Mouse (Mus musculus) midbrain, postnatal 0 days (tissue): ENCODE measurements around the gene Ptprm. TPM values are rescaled to one million over a fixed set of nuclear protein-coding genes. Genes with fewer than 3 reads are reported as not detected.

Experiments used
- ATAC-seq: fragments of 200-750 bp; cut with Nextera tagmentation; 2 replicates; pipeline ENCODE4 v1.8.0; 2017; ENCODE audit warnings: moderate number of reproducible peaks, mild to moderate bottlenecking, moderate TSS enrichment, moderate library complexity; ENCODE audit not compliant: low FRiP score
- DNase-seq: peaks from one replicate; pipeline ENCODE4 v3.0.0-alpha.2; 2015; ENCODE audit warnings: low spot score
- H3K27ac ChIP-seq: fragments of 300-500 bp; sonication (generic); 2 replicates; pipeline ENCODE4 v1.5.1; 2014; ENCODE audit warnings: low read depth, mild to moderate bottlenecking, low read length, mixed read lengths
- H3K27me3 ChIP-seq: fragments of 300-500 bp; sonication (generic); 2 replicates; pipeline ENCODE4 v1.6.1; 2014; ENCODE audit warnings: low read length, control low read depth, mixed read lengths; ENCODE audit not compliant: insufficient read depth
- H3K36me3 ChIP-seq: fragments of 300-500 bp; sonication (generic); 2 replicates; pipeline ENCODE4 v1.6.1; 2014; ENCODE audit warnings: low read length, control low read depth, mixed read lengths; ENCODE audit not compliant: insufficient read depth
- H3K4me1 ChIP-seq: fragments of 300-500 bp; sonication (generic); 2 replicates; pipeline ENCODE4 v1.6.1; 2014; ENCODE audit warnings: mild to moderate bottlenecking, control low read depth, antibody characterized with exemption, low read length, mixed read lengths; ENCODE audit not compliant: insufficient read depth
- H3K4me2 ChIP-seq: fragments of 300-500 bp; sonication (generic); 2 replicates; pipeline ENCODE4 v1.6.1; 2014; ENCODE audit warnings: low read depth, mild to moderate bottlenecking, low read length, mixed read lengths; ENCODE audit not compliant: poor library complexity, severe bottlenecking
- H3K4me3 ChIP-seq: fragments of 300-500 bp; sonication (generic); 2 replicates; pipeline ENCODE4 v1.5.1; 2014; ENCODE audit warnings: low read depth, mild to moderate bottlenecking, low read length, moderate library complexity
- H3K9ac ChIP-seq: fragments of 300-500 bp; sonication (generic); replicated peaks from 2 replicates; pipeline ENCODE4 v1.6.1; 2014; ENCODE audit warnings: mild to moderate bottlenecking, low read length, moderate library complexity, mixed read lengths; ENCODE audit not compliant: poor library complexity, severe bottlenecking
- H3K9me3 ChIP-seq: fragments of 300-500 bp; sonication (generic); 2 replicates; pipeline ENCODE4 v1.6.1; 2016; ENCODE audit warnings: low read length, control low read depth
- CTCF ChIP-seq: IDR thresholded peaks from 2 replicates; pipeline ENCODE4 v1.5.1; 2016; ENCODE audit warnings: antibody characterized with exemption, mild to moderate bottlenecking
- WGBS: fragments of 180-500 bp; shearing (Covaris S2); extraction: QIAGEN DNeasy Blood & Tissue Kit; methylation state at CpG from one replicate; pipeline ENCODE4 v1.1.7; 2014; 5-methylcytosine and 5-hydroxymethylcytosine counted together
- polyA plus RNA-seq: library from polyadenylated mRNA; unstranded; fragments of >200 nt; fragmentation: Nextera tagmentation; extraction: Ambion mirVana; gene quantifications from 2 replicates; pipeline ENCODE4 v1.2.1, GENCODE M21; 2015
- total RNA-seq: library from RNA; depleted of rRNA; stranded (reverse); fragments of >200 nt; gene quantifications from 2 replicates; pipeline ENCODE4 v1.2.3, GENCODE M21; 2014

Ptprm gene
- total and polyA plus RNA-seq, 2 experiments from 2014 or later, result 18.3 to 43.5 TPM

DNA sequence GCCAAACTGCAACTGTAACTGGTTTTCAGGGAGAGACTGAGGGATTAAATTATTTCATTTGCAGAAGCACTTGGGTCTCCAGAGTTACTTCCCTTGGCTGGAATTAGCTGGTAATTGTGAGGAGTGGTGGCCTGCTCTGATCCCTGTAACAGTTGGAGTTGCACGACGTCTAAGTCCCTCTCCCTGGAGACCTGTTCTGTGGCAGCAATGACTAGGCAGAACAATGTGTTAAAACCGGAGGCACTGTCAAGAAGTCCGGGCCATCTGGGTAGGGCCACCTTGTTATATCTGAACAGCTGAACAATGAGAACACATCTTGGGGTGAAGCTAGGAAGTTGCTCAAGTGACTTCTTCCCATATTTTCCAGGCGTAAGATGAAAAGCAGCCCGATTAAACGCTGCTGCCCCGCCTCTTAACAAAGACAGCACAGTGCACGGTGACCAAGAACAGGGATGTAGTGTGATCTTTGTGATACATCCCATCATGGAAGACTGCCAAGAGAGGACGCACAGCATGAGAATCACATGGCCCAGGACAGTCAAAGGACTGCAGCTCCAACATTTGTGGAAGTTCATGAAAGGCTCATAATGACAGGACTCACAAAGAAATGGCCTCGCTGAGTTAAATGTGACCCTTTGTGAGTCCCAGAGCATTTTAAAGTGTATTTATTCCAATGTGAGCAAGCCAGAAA, 301.5 kb downstream of the Ptprm start:
- no peak for TF ChIP-seq CTCF
- peaks cover 4% of the 10 kb centered on the region; the same call in 1 of the 2 replicates for H3K4me1 ChIP-seq
- ATAC-seq (peak; percentile 47; the same call in 1 of the 2 replicates), DNase-seq (peak; percentile 68)
- H3K4me3 ChIP-seq, result no peak overlapping the region
- no peak overlapping the region for H3K9ac ChIP-seq
- no peak overlapping the region for H3K4me2 ChIP-seq
- no peaks in the 10 kb centered on the region for H3K36me3 ChIP-seq
- H3K27me3 ChIP-seq, result no peaks in the 10 kb centered on the region
- no peaks in the 10 kb centered on the region for H3K9me3 ChIP-seq
- H3K27ac ChIP-seq, result no peak overlapping the region
- WGBS, result 43% methylated on average over 11 of the region's 11 CpGs

DNA sequence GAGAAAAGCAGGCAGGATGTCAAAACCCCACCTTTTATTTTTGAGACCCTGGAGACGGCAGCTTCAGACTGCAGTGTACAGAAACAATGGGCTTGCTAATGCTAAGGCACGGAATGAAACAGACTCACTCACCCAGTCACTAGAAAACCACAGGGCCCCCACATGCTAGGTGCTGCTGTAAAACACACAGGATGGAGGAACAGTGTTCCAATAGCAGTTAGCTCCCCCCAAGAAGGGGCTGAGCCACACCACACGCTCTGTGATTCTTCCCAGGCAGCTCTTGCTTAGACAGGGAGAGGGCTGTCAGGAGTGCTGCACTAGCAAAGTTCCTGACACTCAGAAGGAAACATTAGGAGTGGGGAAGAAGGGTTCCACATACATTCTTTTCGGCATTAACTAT, 306.6 kb downstream of the Ptprm start:
- no peaks in the 10 kb centered on the region for H3K27me3 ChIP-seq
- DNase-seq (peak; percentile 65), ATAC-seq (peak; percentile 68)
- H3K36me3 ChIP-seq, result no peaks in the 10 kb centered on the region
- WGBS, result 34% methylated on average over 4 of the region's 4 CpGs
- H3K9ac ChIP-seq, result 0 out of 2 replicates have a peak overlapping the region, but pooled peaks have one; percentile 24
- no peak for TF ChIP-seq CTCF
- H3K4me2 ChIP-seq, result peak overlapping the region; percentile 43
- H3K4me1 ChIP-seq, result no peaks in the 10 kb centered on the region
- peak overlapping the region; percentile 18; the same call in 1 of the 2 replicates for H3K4me3 ChIP-seq
- H3K27ac ChIP-seq, result 0 out of 2 replicates have a peak overlapping the region, but pooled peaks have one; percentile 47
- H3K9me3 ChIP-seq, result no peaks in the 10 kb centered on the region

DNA sequence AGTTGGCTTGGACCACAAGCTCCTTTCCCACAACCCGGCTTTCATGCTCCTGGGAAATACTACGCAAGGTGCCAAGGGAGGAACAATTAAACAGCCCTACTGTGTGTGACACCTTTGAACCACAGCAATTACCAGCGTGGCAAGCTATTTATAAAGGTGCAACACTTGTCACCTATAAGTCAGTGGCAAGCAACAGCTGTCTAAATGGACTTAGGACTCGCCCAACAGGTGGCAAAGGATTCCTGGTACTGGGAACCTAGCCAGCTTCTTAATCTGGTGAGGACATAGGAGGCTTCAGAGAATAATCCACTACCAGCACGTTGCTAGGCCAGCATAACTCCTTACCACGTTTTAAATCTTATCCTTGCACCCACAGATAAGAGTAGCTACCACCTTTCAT, 315.7 kb downstream of the Ptprm start:
- no peak overlapping the region for H3K4me3 ChIP-seq
- no peak for DNase-seq
- 82% methylated on average over 6 of the region's 6 CpGs for WGBS
- H3K36me3 ChIP-seq, result peaks cover 4% of the 10 kb centered on the region; the same call in 1 of the 2 replicates
- no peak overlapping the region for H3K4me2 ChIP-seq
- no peak for ATAC-seq
- H3K4me1 ChIP-seq, result no peaks in the 10 kb centered on the region
- H3K9me3 ChIP-seq, result no peaks in the 10 kb centered on the region
- no peaks in the 10 kb centered on the region for H3K27me3 ChIP-seq
- H3K27ac ChIP-seq, result no peak overlapping the region
- no peak for TF ChIP-seq CTCF
- H3K9ac ChIP-seq, result no peak overlapping the region

DNA sequence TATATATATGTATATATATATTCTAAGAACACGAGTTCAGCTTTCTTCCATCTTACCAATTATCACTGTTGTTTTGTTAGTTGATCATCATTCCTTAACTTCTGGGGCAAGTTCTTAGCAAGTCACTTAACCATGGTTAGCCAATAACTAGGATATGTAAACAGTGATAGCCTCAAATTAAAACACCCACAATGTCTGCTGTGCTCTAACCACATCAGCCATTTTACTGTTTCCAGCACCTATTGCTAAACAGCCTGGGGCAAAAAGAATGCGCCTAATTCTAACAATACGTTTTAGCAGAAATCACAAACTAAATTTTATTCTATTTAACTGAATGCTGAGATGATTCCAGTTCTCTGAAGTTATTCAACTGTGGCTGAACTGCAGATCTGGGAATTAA, 320.7 kb downstream of the Ptprm start:
- Histone ChIP-seq H3K4me2 (no peak overlapping the region), H3K9ac (no peak overlapping the region), H3K9me3 (no peaks in the 10 kb centered on the region), H3K4me3 (no peak overlapping the region), H3K27me3 (no peaks in the 10 kb centered on the region), H3K36me3 (no peaks in the 10 kb centered on the region), H3K4me1 (no peaks in the 10 kb centered on the region), H3K27ac (no peak overlapping the region)
- DNase-seq (no peak), ATAC-seq (no peak)
- 88% methylated on average over 3 of the region's 3 CpGs for WGBS
- TF ChIP-seq CTCF, result no peak

DNA sequence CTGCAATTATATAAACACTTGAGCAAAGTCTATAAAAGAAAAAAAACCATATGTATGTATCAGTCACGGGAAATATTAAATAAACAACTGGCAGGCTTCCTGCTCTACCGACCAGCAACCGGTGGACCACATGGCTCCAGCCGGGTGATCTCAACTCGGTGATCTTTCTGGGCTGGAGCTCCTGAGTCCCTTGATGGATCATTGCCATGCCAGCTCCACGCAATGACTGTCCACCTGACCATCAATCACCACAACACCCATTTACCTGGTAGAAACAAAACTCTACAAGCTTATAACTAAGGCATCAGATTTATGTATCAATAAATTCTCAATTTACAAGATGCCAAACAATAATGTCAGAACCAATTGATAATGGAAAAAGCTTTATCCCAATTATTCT, 322.2 kb downstream of the Ptprm start:
- Histone ChIP-seq H3K9me3 (no peaks in the 10 kb centered on the region), H3K27me3 (no peaks in the 10 kb centered on the region), H3K9ac (no peak overlapping the region), H3K36me3 (no peaks in the 10 kb centered on the region), H3K4me2 (no peak overlapping the region), H3K4me1 (no peaks in the 10 kb centered on the region), H3K4me3 (no peak overlapping the region), H3K27ac (no peak overlapping the region)
- TF ChIP-seq CTCF, result no peak
- 87% methylated on average over 6 of the region's 6 CpGs for WGBS
- ATAC-seq, result no peak
- no peak for DNase-seq

DNA sequence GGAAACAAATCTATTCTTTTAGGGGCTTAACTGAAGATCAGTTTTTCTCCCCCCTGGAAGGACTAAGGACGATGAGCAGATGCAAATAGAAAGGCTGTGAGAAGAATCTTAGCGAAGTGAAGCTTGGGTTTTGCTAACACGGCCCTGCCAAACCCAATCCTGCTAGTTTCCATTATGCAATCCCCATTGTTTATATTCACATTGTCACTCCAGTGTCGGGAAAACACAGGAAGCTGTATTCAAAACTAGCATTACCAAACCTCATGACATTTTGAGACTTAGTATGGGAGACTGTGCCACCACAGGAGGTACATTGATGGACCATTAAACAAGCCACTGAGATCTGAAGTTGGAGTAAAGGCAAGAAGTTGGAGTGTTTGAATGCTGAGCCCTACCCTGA, 322.9 kb downstream of the Ptprm start:
- DNase-seq (no peak), ATAC-seq (no peak)
- no peaks in the 10 kb centered on the region for H3K9me3 ChIP-seq
- H3K9ac ChIP-seq, result no peak overlapping the region
- no peaks in the 10 kb centered on the region for H3K36me3 ChIP-seq
- no peak overlapping the region for H3K27ac ChIP-seq
- no peaks in the 10 kb centered on the region for H3K4me1 ChIP-seq
- no peak overlapping the region for H3K4me2 ChIP-seq
- no peaks in the 10 kb centered on the region for H3K27me3 ChIP-seq
- no peak overlapping the region for H3K4me3 ChIP-seq
- TF ChIP-seq CTCF, result no peak
- 50% methylated on average over 4 of the region's 4 CpGs for WGBS
